Mouse (Mus musculus): ENCODE data around the gene Aco2. TPM values are rescaled to one million over a fixed set of nuclear protein-coding genes. Genes with fewer than 3 reads are reported as not detected.

The Aco2 gene
- polyA plus RNA-seq, 2 experiments, result 72.1 to 85.0 TPM

- Histone ChIP-seq H3K36me3 (replicated peaks; ENCODE audit: control insufficient read depth, insufficient read depth, low read depth) (peaks cover 41% of the 10 kb centered on the region), H3K27ac (peak within 1 kb of the TSS; percentile 95), H3K9me3 (ENCODE audit: control insufficient read depth, low read length) (no peaks in the 10 kb centered on the region), H3K4me1 (replicated peaks; ENCODE audit: control insufficient read depth in 2 of 2, insufficient read depth in 2 of 2, low read length in 1 of 2) (peaks cover 17 to 20% of the 10 kb centered on the region in 2 experiments), H3K9ac (replicated peaks) (peak within 1 kb of the TSS; percentile 75), H3K4me3 (ENCODE audit: insufficient read depth in 1 of 2, low read depth in 2 of 2, low read length in 2 of 2) (peak within 1 kb of the TSS; percentile 75 to 80), H3K27me3 (ENCODE audit: control insufficient read depth, insufficient read depth, low read length) (no peaks in the 10 kb centered on the region), H3K4me2 (ENCODE audit: low read depth) (peak within 1 kb of the TSS; percentile 84)
- WGBS (ENCODE audit: insufficient replicate concordance), result under 1% methylated on average over 30 of the region's 30 CpGs
- ATAC-seq (ENCODE audit: insufficient read depth) (peak; percentile 87), DNase-seq (ENCODE audit: low read depth in 3 of 3, low spot score in 3 of 3) (peak; percentile 95 to 96 (median 95))
- peak; percentile 93 for TF ChIP-seq EP300 (IDR thresholded peaks at IDR 0.05; ENCODE audit: low read depth)
- no peak for TF ChIP-seq CTCF (IDR thresholded peaks at IDR 0.05; ENCODE audit: low read depth)
Measured at GRCm38 (mm10) chr15:81871604-81872261, 376 bp upstream of the Aco2 start, which contains the start of gene Phf5a. Gene Phf5a (minus strand): TSS chr15:81871911.

- TF ChIP-seq CTCF (IDR thresholded peaks at IDR 0.05; ENCODE audit: low read depth), result no peak
- TF ChIP-seq EP300 (IDR thresholded peaks at IDR 0.05; ENCODE audit: low read depth), result no peak
- 66% methylated on average over 5 of the region's 5 CpGs for WGBS (ENCODE audit: insufficient replicate concordance)
- H3K36me3 ChIP-seq (replicated peaks; ENCODE audit: control insufficient read depth, insufficient read depth, low read depth), result no peaks in the 10 kb centered on the region
- no peak for ATAC-seq (ENCODE audit: insufficient read depth)
- H3K9me3 ChIP-seq (ENCODE audit: control insufficient read depth, low read length), result no peaks in the 10 kb centered on the region
- no peak overlapping the region for H3K4me3 ChIP-seq (ENCODE audit: insufficient read depth in 1 of 2, low read depth in 2 of 2, low read length in 2 of 2)
- DNase-seq (ENCODE audit: low read depth in 3 of 3, low spot score in 3 of 3), result no peak
- H3K4me2 ChIP-seq (ENCODE audit: low read depth), result no peak overlapping the region
- H3K27me3 ChIP-seq (ENCODE audit: control insufficient read depth, insufficient read depth, low read length), result no peaks in the 10 kb centered on the region
- H3K9ac ChIP-seq (replicated peaks), result no peak overlapping the region
- H3K27ac ChIP-seq, result no peak overlapping the region
- peaks cover 5 to 7% of the 10 kb centered on the region in 2 experiments for H3K4me1 ChIP-seq (replicated peaks; ENCODE audit: control insufficient read depth in 2 of 2, insufficient read depth in 2 of 2, low read length in 1 of 2)
Measured at GRCm38 (mm10) chr15:81879531-81880401, 7.7 kb downstream of the Aco2 start.

- Histone ChIP-seq H3K27ac (no peak overlapping the region), H3K9ac (replicated peaks) (0 out of 2 replicates have a peak overlapping the region, but pooled peaks have one; percentile 13), H3K27me3 (ENCODE audit: control insufficient read depth, insufficient read depth, low read length) (no peaks in the 10 kb centered on the region), H3K4me1 (replicated peaks; ENCODE audit: control insufficient read depth in 2 of 2, insufficient read depth in 2 of 2, low read length in 1 of 2) (peaks cover 5 to 7% of the 10 kb centered on the region in 2 experiments), H3K4me2 (ENCODE audit: low read depth) (no peak overlapping the region), H3K4me3 (ENCODE audit: insufficient read depth in 1 of 2, low read depth in 2 of 2, low read length in 2 of 2) (no peak overlapping the region), H3K36me3 (replicated peaks; ENCODE audit: control insufficient read depth, insufficient read depth, low read depth) (no peaks in the 10 kb centered on the region; the same call in 1 of the 2 replicates), H3K9me3 (ENCODE audit: control insufficient read depth, low read length) (no peaks in the 10 kb centered on the region)
- DNase-seq (ENCODE audit: low read depth in 3 of 3, low spot score in 3 of 3) (no peak), ATAC-seq (ENCODE audit: insufficient read depth) (no peak)
- 78% methylated on average over 3 of the region's 3 CpGs for WGBS (ENCODE audit: insufficient replicate concordance)
- TF ChIP-seq CTCF (IDR thresholded peaks at IDR 0.05; ENCODE audit: low read depth) (no peak), EP300 (IDR thresholded peaks at IDR 0.05; ENCODE audit: low read depth) (no peak)
Measured at GRCm38 (mm10) chr15:81882348-81882747, 10.2 kb downstream of the Aco2 start.

- DNase-seq (ENCODE audit: low read depth in 3 of 3, low spot score in 3 of 3) (no peak), ATAC-seq (ENCODE audit: insufficient read depth) (no peak)
- Histone ChIP-seq H3K4me3 (ENCODE audit: insufficient read depth in 1 of 2, low read depth in 2 of 2, low read length in 2 of 2) (no peak overlapping the region), H3K27me3 (ENCODE audit: control insufficient read depth, insufficient read depth, low read length) (no peaks in the 10 kb centered on the region), H3K9me3 (ENCODE audit: control insufficient read depth, low read length) (no peaks in the 10 kb centered on the region), H3K9ac (replicated peaks) (no peak overlapping the region), H3K27ac (no peak overlapping the region), H3K36me3 (replicated peaks; ENCODE audit: control insufficient read depth, insufficient read depth, low read depth) (peaks cover 7% of the 10 kb centered on the region), H3K4me1 (replicated peaks; ENCODE audit: control insufficient read depth in 2 of 2, insufficient read depth in 2 of 2, low read length in 1 of 2) (peaks cover 9% of the 10 kb centered on the region in 2 experiments), H3K4me2 (ENCODE audit: low read depth) (no peak overlapping the region)
- WGBS (ENCODE audit: insufficient replicate concordance), result 86% methylated on average over 3 of the region's 3 CpGs
- no peak for TF ChIP-seq CTCF (IDR thresholded peaks at IDR 0.05; ENCODE audit: low read depth)
- no peak for TF ChIP-seq EP300 (IDR thresholded peaks at IDR 0.05; ENCODE audit: low read depth)
Measured at GRCm38 (mm10) chr15:81885418-81885934, 13.4 kb downstream of the Aco2 start.

Data from liver, embryonic 14.5 days (tissue).